Mouse (Mus musculus): Measurements from ENCODE around the gene Spdye4c.

DNA sequence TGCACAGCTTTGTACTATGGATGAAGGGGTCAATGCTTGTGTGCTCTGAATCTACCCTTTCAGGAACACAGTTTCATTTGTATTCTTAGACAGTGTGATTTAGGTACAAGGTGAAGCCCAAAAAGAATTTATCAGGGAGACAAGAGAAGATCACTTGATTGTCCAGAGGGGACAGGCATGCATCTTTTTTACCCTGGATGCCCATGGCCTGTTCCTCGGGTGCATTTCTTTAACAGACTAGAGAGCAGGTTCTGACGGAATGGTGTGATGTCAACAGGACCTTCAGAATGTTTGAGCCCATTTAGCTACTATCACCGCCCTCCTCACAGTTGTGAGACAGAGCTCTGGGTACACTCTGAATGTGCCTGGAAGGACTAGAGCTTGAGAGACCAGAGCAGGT is at the start of gene Spdye4c:
- TF ChIP-seq EP300 (IDR thresholded peaks at IDR 0.05; ENCODE audit: low read depth) (no peak), CTCF (IDR thresholded peaks at IDR 0.05; ENCODE audit: low read depth) (no peak)
